ENCODE assay signal across 13 mouse cellular contexts in genomic region chr2:20723990-20724745, GRCm38 (mm10).
DNase-seq lines count a peak whose midpoint lies in the region; ATAC-seq and TF ChIP-seq lines count a peak whose summit lies in the region.
"Had no signal": no experiment of that assay in that cellular context is flagged by ENCODE, and none has a peak within 500 bp of the region (broad histone marks: within the 10 kb centered on the region; RNA-seq: fewer than 3 reads in every experiment).

No protein-coding gene starts in this region.

- H3K9me3 ChIP-seq in hindbrain, postnatal 0 days (ENCODE audit: low read length): no peaks in the 10 kb centered on the region
- no peaks in the 10 kb centered on the region for H3K9me3 ChIP-seq in hindbrain, embryonic 12.5 days (replicated peaks)
- H3K9me3 ChIP-seq in ES-E14 (ENCODE audit: control insufficient read depth, insufficient read depth, low read depth, low read length): no peaks in the 10 kb centered on the region
- H3K9me3 ChIP-seq: liver, embryonic 15.5 days; midbrain, embryonic 10.5 days had no signal

- no peaks in the 10 kb centered on the region for H3K36me3 ChIP-seq in hindbrain, postnatal 0 days (ENCODE audit: insufficient read depth, low read length)
- H3K36me3 ChIP-seq in hindbrain, embryonic 12.5 days: no peaks in the 10 kb centered on the region
- H3K36me3 ChIP-seq in ES-E14 (ENCODE audit: control insufficient read depth, insufficient read depth, low read length, poor library complexity, severe bottlenecking): no peaks in the 10 kb centered on the region; the same call in 1 of the 2 replicates
- H3K36me3 ChIP-seq in kidney, adult 2 months (ENCODE audit: control insufficient read depth, insufficient read depth, low read length): no peaks in the 10 kb centered on the region
- no peaks in the 10 kb centered on the region for H3K36me3 ChIP-seq in small intestine, adult 2 months (ENCODE audit: control insufficient read depth, insufficient read depth, low read length)
- H3K36me3 ChIP-seq: liver, embryonic 15.5 days; midbrain, embryonic 10.5 days had no signal

- peak; percentile 35; the same call in 1 of the 2 replicates for ATAC-seq in hindbrain, postnatal 0 days
- no peak for ATAC-seq in hindbrain, embryonic 12.5 days (ENCODE audit: low FRiP score)

- no peak for DNase-seq in hindbrain, postnatal 0 days (ENCODE audit: low spot score)
- no peak for DNase-seq in ES-E14 (ENCODE audit: low read depth, low spot score)
- peak; percentile 80 for DNase-seq in kidney, adult 2 months
- no peak for DNase-seq in retina, postnatal 1 day
- DNase-seq in urinary bladder, postnatal 4 days (ENCODE audit: low spot score in 2 of 2): no peak
- no peak for DNase-seq in spleen, adult 12 weeks (ENCODE audit: low spot score)
- DNase-seq: gastrocnemius, postnatal 14 days; layer of hippocampus, adult 9-11 months had no signal

- no peak overlapping the region for H3K4me2 ChIP-seq in hindbrain, postnatal 0 days (ENCODE audit: low read depth, low read length)
- no peak overlapping the region for H3K4me2 ChIP-seq in hindbrain, embryonic 12.5 days (replicated peaks)
- H3K4me2 ChIP-seq: liver, embryonic 15.5 days had no signal

- H3K27ac ChIP-seq in hindbrain, postnatal 0 days: no peak overlapping the region
- no peak overlapping the region for H3K27ac ChIP-seq in hindbrain, embryonic 12.5 days
- H3K27ac ChIP-seq in ES-E14 (ENCODE audit: insufficient read depth, low read depth, low read length, poor library complexity, severe bottlenecking): peak overlapping the region; percentile 91
- H3K27ac ChIP-seq in kidney, adult 2 months (ENCODE audit: insufficient read depth, low read depth, low read length): no peak overlapping the region
- H3K27ac ChIP-seq in small intestine, adult 2 months (ENCODE audit: insufficient read depth, low read depth, low read length): peak overlapping the region; percentile 85
- H3K27ac ChIP-seq: liver, embryonic 15.5 days; midbrain, embryonic 10.5 days had no signal

- no peak for TF ChIP-seq POLR2A in kidney, adult 2 months (IDR thresholded peaks at IDR 0.05; ENCODE audit: low read depth, low read length)
- no peak for TF ChIP-seq POLR2A in small intestine, adult 2 months (IDR thresholded peaks at IDR 0.05; ENCODE audit: low read depth, low read length)

- WGBS in hindbrain, postnatal 0 days: 43% methylated on average over 2 of the region's 2 CpGs
- 31% methylated on average over 2 of the region's 2 CpGs for WGBS in hindbrain, embryonic 12.5 days
- 32% methylated on average over 2 of the region's 2 CpGs for WGBS in kidney, adult 2 months
- 22% methylated on average over 2 of the region's 2 CpGs for WGBS in small intestine, adult 2 months

- TF ChIP-seq CTCF in hindbrain, postnatal 0 days (IDR thresholded peaks at IDR 0.05; ENCODE audit: low read depth): no peak
- no peak for TF ChIP-seq CTCF in kidney, adult 2 months (conservative IDR thresholded peaks at IDR 0.05; ENCODE audit: insufficient read depth, insufficient read length, low read depth, low read length)
- TF ChIP-seq CTCF in small intestine, adult 2 months (IDR thresholded peaks at IDR 0.05; ENCODE audit: extremely low read depth, insufficient read length, insufficient replicate concordance, low read depth, low read length): no peak

- no peak overlapping the region for H3K4me3 ChIP-seq in hindbrain, postnatal 0 days (ENCODE audit: low read length)
- H3K4me3 ChIP-seq in hindbrain, embryonic 12.5 days: no peak overlapping the region
- no peak overlapping the region; a peak in 1 of 4 replicates for H3K4me3 ChIP-seq in ES-E14 (ENCODE audit: insufficient read depth in 1 of 2, low read depth in 1 of 2, low read length in 2 of 2, poor library complexity in 1 of 2, severe bottlenecking in 1 of 2)
- H3K4me3 ChIP-seq in kidney, adult 2 months (ENCODE audit: insufficient read depth, low read depth, low read length): no peak overlapping the region
- H3K4me3 ChIP-seq in small intestine, adult 2 months (ENCODE audit: low read depth, low read length): no peak overlapping the region
- H3K4me3 ChIP-seq: erythroblast, embryonic 14.5 days; liver, embryonic 15.5 days; midbrain, embryonic 10.5 days had no signal

- in situ Hi-C loops in ES-E14 (cut with MboI; ENCODE audit: low sequenced_read_pairs in 2 of 2, unreplicated experiment in 2 of 2): no loop called here

- 0 out of 2 replicates have a peak, but pooled peaks cover 4% of the 10 kb centered on the region for H3K4me1 ChIP-seq in hindbrain, postnatal 0 days (ENCODE audit: insufficient read depth, low read length)
- H3K4me1 ChIP-seq in hindbrain, embryonic 12.5 days: peaks cover 4% of the 10 kb centered on the region; the same call in 1 of the 2 replicates
- H3K4me1 ChIP-seq in ES-E14 (ENCODE audit: control insufficient read depth in 2 of 2, insufficient read depth in 2 of 2, low read length in 2 of 2, poor library complexity in 1 of 2): peaks cover 28 to 32% of the 10 kb centered on the region in 2 experiments
- peaks cover 20% of the 10 kb centered on the region; the same call in 1 of the 2 replicates for H3K4me1 ChIP-seq in kidney, adult 2 months (ENCODE audit: control insufficient read depth, insufficient read depth, low read length)
- H3K4me1 ChIP-seq in small intestine, adult 2 months (ENCODE audit: control insufficient read depth, insufficient read depth, insufficient read length, low read length): peaks cover 23% of the 10 kb centered on the region
- H3K4me1 ChIP-seq: liver, embryonic 15.5 days had no signal

- H3K27me3 ChIP-seq in hindbrain, postnatal 0 days (ENCODE audit: insufficient read depth, low read length): no peaks in the 10 kb centered on the region
- H3K27me3 ChIP-seq in hindbrain, embryonic 12.5 days: no peaks in the 10 kb centered on the region
- no peaks in the 10 kb centered on the region for H3K27me3 ChIP-seq in kidney, adult 2 months (replicated peaks; ENCODE audit: control insufficient read depth, insufficient read depth, low read length)
- no peaks in the 10 kb centered on the region for H3K27me3 ChIP-seq in small intestine, adult 2 months (ENCODE audit: control insufficient read depth, insufficient read depth, low read length)
- H3K27me3 ChIP-seq: liver, embryonic 15.5 days had no signal

- no peak overlapping the region for H3K9ac ChIP-seq in hindbrain, postnatal 0 days (replicated peaks; ENCODE audit: low read length)
- no peak overlapping the region for H3K9ac ChIP-seq in hindbrain, embryonic 12.5 days
- H3K9ac ChIP-seq in ES-E14 (ENCODE audit: insufficient read depth, low read depth, low read length, poor library complexity, severe bottlenecking): no peak overlapping the region
- H3K9ac ChIP-seq: liver, embryonic 15.5 days had no signal

TF ChIP-seq in ES-E14, 5 proteins besides CTCF, POLR2A, EP300 and RAD21:
- TF ChIP-seq CHD2 (IDR thresholded peaks at IDR 0.05; ENCODE audit: low read depth, low read length) (no peak), HCFC1 (IDR thresholded peaks at IDR 0.05; ENCODE audit: borderline replicate concordance, insufficient read depth, low read length) (no peak), MAFK (IDR thresholded peaks at IDR 0.05; ENCODE audit: insufficient read depth, low read depth, low read length) (no peak), ZC3H11A (IDR thresholded peaks at IDR 0.05; ENCODE audit: borderline replicate concordance, low read depth, low read length) (no peak), ZNF384 (IDR thresholded peaks at IDR 0.05; ENCODE audit: low read depth, low read length) (no peak)

Comparison
In these comparisons a context has a peak if more than half of its experiments do, and no peak if none do; other contexts are left out.
1. H3K27ac ChIP-seq: peak in ES-E14 (single experiment) and small intestine, adult 2 months (single experiment); none in hindbrain, postnatal 0 days (single experiment), hindbrain, embryonic 12.5 days (single experiment) and kidney, adult 2 months (single experiment).